Mouse (Mus musculus): Measurements from ENCODE around the gene Foxa3. TPM values are rescaled to one million over a fixed set of nuclear protein-coding genes. Genes with fewer than 3 reads are reported as not detected.

Foxa3 gene
- total RNA-seq, 1 experiment = 1.7 TPM

GRCm38 (mm10) chr7:19044616-19045015 lies 21.3 kb upstream of the Foxa3 start:
- no peak for DNase-seq (ENCODE audit: low read depth, low spot score)
- Histone ChIP-seq H3K27ac (ENCODE audit: insufficient read depth, low read depth, low read length, poor library complexity, severe bottlenecking) (no peak overlapping the region), H3K9me3 (ENCODE audit: control insufficient read depth, insufficient read depth, low read depth, low read length) (no peaks in the 10 kb centered on the region), H3K4me1 (ENCODE audit: control insufficient read depth in 2 of 2, insufficient read depth in 2 of 2, low read length in 2 of 2, poor library complexity in 1 of 2) (no peaks in the 10 kb centered on the region), H3K36me3 (ENCODE audit: control insufficient read depth, insufficient read depth, low read length, poor library complexity, severe bottlenecking) (peaks cover 82% of the 10 kb centered on the region), H3K9ac (ENCODE audit: insufficient read depth, low read depth, low read length, poor library complexity, severe bottlenecking) (no peak overlapping the region), H3K4me3 (ENCODE audit: insufficient read depth in 1 of 2, low read depth in 1 of 2, low read length in 2 of 2, poor library complexity in 1 of 2, severe bottlenecking in 1 of 2) (no peak overlapping the region)
- in situ Hi-C loops (cut with MboI; ENCODE audit: low sequenced_read_pairs in 2 of 2, unreplicated experiment in 2 of 2) = no loop called here
- TF ChIP-seq HCFC1 (IDR thresholded peaks at IDR 0.05; ENCODE audit: borderline replicate concordance, insufficient read depth, low read length) (no peak), CHD2 (IDR thresholded peaks at IDR 0.05; ENCODE audit: low read depth, low read length) (no peak), ZNF384 (IDR thresholded peaks at IDR 0.05; ENCODE audit: low read depth, low read length) (no peak), ZC3H11A (IDR thresholded peaks at IDR 0.05; ENCODE audit: borderline replicate concordance, low read depth, low read length) (no peak), MAFK (IDR thresholded peaks at IDR 0.05; ENCODE audit: insufficient read depth, low read depth, low read length) (no peak)

GRCm38 (mm10) chr7:19031641-19032040 lies 8.3 kb upstream of the Foxa3 start:
- Histone ChIP-seq H3K27ac (ENCODE audit: insufficient read depth, low read depth, low read length, poor library complexity, severe bottlenecking) (no peak overlapping the region), H3K36me3 (ENCODE audit: control insufficient read depth, insufficient read depth, low read length, poor library complexity, severe bottlenecking) (peaks cover 56% of the 10 kb centered on the region), H3K4me1 (ENCODE audit: control insufficient read depth in 2 of 2, insufficient read depth in 2 of 2, low read length in 2 of 2, poor library complexity in 1 of 2) (no peaks in the 10 kb centered on the region; a peak in 1 of 4 replicates), H3K4me3 (ENCODE audit: insufficient read depth in 1 of 2, low read depth in 1 of 2, low read length in 2 of 2, poor library complexity in 1 of 2, severe bottlenecking in 1 of 2) (no peak overlapping the region), H3K9ac (ENCODE audit: insufficient read depth, low read depth, low read length, poor library complexity, severe bottlenecking) (no peak overlapping the region), H3K9me3 (ENCODE audit: control insufficient read depth, insufficient read depth, low read depth, low read length) (no peaks in the 10 kb centered on the region)
- no peak for TF ChIP-seq ZC3H11A (IDR thresholded peaks at IDR 0.05; ENCODE audit: borderline replicate concordance, low read depth, low read length)
- no peak for TF ChIP-seq CHD2 (IDR thresholded peaks at IDR 0.05; ENCODE audit: low read depth, low read length)
- in situ Hi-C loops (cut with MboI; ENCODE audit: low sequenced_read_pairs in 2 of 2, unreplicated experiment in 2 of 2) = no loop called here
- no peak for DNase-seq (ENCODE audit: low read depth, low spot score)

- Histone ChIP-seq H3K9ac (ENCODE audit: insufficient read depth, low read depth, low read length, poor library complexity, severe bottlenecking) (no peak overlapping the region), H3K9me3 (ENCODE audit: control insufficient read depth, insufficient read depth, low read depth, low read length) (no peaks in the 10 kb centered on the region), H3K36me3 (ENCODE audit: control insufficient read depth, insufficient read depth, low read length, poor library complexity, severe bottlenecking) (peaks cover 40% of the 10 kb centered on the region), H3K27ac (ENCODE audit: insufficient read depth, low read depth, low read length, poor library complexity, severe bottlenecking) (no peak overlapping the region), H3K4me1 (ENCODE audit: control insufficient read depth in 2 of 2, insufficient read depth in 2 of 2, low read length in 2 of 2, poor library complexity in 1 of 2) (peaks cover 1 to 5% of the 10 kb centered on the region in 2 experiments; a peak in 2 of 4 replicates), H3K4me3 (ENCODE audit: insufficient read depth in 1 of 2, low read depth in 1 of 2, low read length in 2 of 2, poor library complexity in 1 of 2, severe bottlenecking in 1 of 2) (no peak overlapping the region)
- TF ChIP-seq MAFK (IDR thresholded peaks at IDR 0.05; ENCODE audit: insufficient read depth, low read depth, low read length) (no peak), CHD2 (IDR thresholded peaks at IDR 0.05; ENCODE audit: low read depth, low read length) (no peak), ZNF384 (IDR thresholded peaks at IDR 0.05; ENCODE audit: low read depth, low read length) (no peak), ZC3H11A (IDR thresholded peaks at IDR 0.05; ENCODE audit: borderline replicate concordance, low read depth, low read length) (no peak; the same call in 1 of the 2 replicates)
- in situ Hi-C loops (cut with MboI; ENCODE audit: low sequenced_read_pairs in 2 of 2, unreplicated experiment in 2 of 2) = no loop called here
- DNase-seq (ENCODE audit: low read depth, low spot score) = peak; percentile 68
Observed at GRCm38 (mm10) chr7:19029084-19029653, 5.8 kb upstream of the Foxa3 start.

GRCm38 (mm10) chr7:19028067-19028466 lies 4.7 kb upstream of the Foxa3 start:
- Histone ChIP-seq H3K36me3 (ENCODE audit: control insufficient read depth, insufficient read depth, low read length, poor library complexity, severe bottlenecking) (peaks cover 34% of the 10 kb centered on the region), H3K9me3 (ENCODE audit: control insufficient read depth, insufficient read depth, low read depth, low read length) (no peaks in the 10 kb centered on the region), H3K27ac (ENCODE audit: insufficient read depth, low read depth, low read length, poor library complexity, severe bottlenecking) (no peak overlapping the region), H3K9ac (ENCODE audit: insufficient read depth, low read depth, low read length, poor library complexity, severe bottlenecking) (no peak overlapping the region), H3K4me1 (ENCODE audit: control insufficient read depth in 2 of 2, insufficient read depth in 2 of 2, low read length in 2 of 2, poor library complexity in 1 of 2) (peaks cover 1 to 5% of the 10 kb centered on the region in 2 experiments; a peak in 2 of 4 replicates), H3K4me3 (ENCODE audit: insufficient read depth in 1 of 2, low read depth in 1 of 2, low read length in 2 of 2, poor library complexity in 1 of 2, severe bottlenecking in 1 of 2) (no peak overlapping the region)
- TF ChIP-seq HCFC1 (IDR thresholded peaks at IDR 0.05; ENCODE audit: borderline replicate concordance, insufficient read depth, low read length) (no peak), MAFK (IDR thresholded peaks at IDR 0.05; ENCODE audit: insufficient read depth, low read depth, low read length) (no peak), CHD2 (IDR thresholded peaks at IDR 0.05; ENCODE audit: low read depth, low read length) (no peak), ZNF384 (IDR thresholded peaks at IDR 0.05; ENCODE audit: low read depth, low read length) (no peak), ZC3H11A (IDR thresholded peaks at IDR 0.05; ENCODE audit: borderline replicate concordance, low read depth, low read length) (no peak)
- in situ Hi-C loops (cut with MboI; ENCODE audit: low sequenced_read_pairs in 2 of 2, unreplicated experiment in 2 of 2) = no loop called here
- DNase-seq (ENCODE audit: low read depth, low spot score) = no peak
